Mouse (Mus musculus) forebrain, embryonic 13.5 days (tissue): ENCODE data around the gene Kif19a. TPM values are rescaled to one million over a fixed set of nuclear protein-coding genes. Genes with fewer than 3 reads are reported as not detected.

ENCODE experiments used
- ATAC-seq: fragments of 200-750 bp; cut with Nextera tagmentation; 2 replicates; pipeline ENCODE4 v1.8.0; 2017
- H3K27ac ChIP-seq: fragments of 300-500 bp; sonication (generic); 2 replicates; pipeline ENCODE4 v1.5.1; 2015; ENCODE audit warnings: inconsistent platforms, mild to moderate bottlenecking, moderate library complexity
- H3K27me3 ChIP-seq: fragments of 300-500 bp; sonication (generic); 2 replicates; pipeline ENCODE4 v1.6.1; 2015; ENCODE audit warnings: mild to moderate bottlenecking, inconsistent platforms
- H3K36me3 ChIP-seq: fragments of 300-500 bp; sonication (generic); 2 replicates; pipeline ENCODE4 v1.6.1; 2015; ENCODE audit warnings: mild to moderate bottlenecking, inconsistent platforms; ENCODE audit not compliant: poor library complexity, severe bottlenecking
- H3K4me1 ChIP-seq: fragments of 300-500 bp; sonication (generic); 2 replicates; pipeline ENCODE4 v1.6.1; 2015; ENCODE audit warnings: inconsistent platforms
- H3K4me2 ChIP-seq: fragments of 300-500 bp; sonication (generic); 2 replicates; pipeline ENCODE4 v1.6.1; 2015; ENCODE audit warnings: inconsistent platforms, mild to moderate bottlenecking, moderate library complexity
- H3K4me3 ChIP-seq: fragments of 300-500 bp; sonication (generic); 2 replicates; pipeline ENCODE4 v1.5.1; 2015; ENCODE audit warnings: mild to moderate bottlenecking, inconsistent platforms
- H3K9ac ChIP-seq: fragments of 300-500 bp; sonication (generic); 2 replicates; pipeline ENCODE4 v1.6.1; 2015; ENCODE audit warnings: mild to moderate bottlenecking, inconsistent platforms
- H3K9me3 ChIP-seq: fragments of 300-500 bp; sonication (generic); replicated peaks from 2 replicates; pipeline ENCODE4 v1.6.1; 2016; ENCODE audit warnings: inconsistent platforms
- WGBS: fragments of 180-500 bp; shearing (Covaris S2); methylation state at CpG from one replicate; pipeline ENCODE4 v1.1.7; 2015; 5-methylcytosine and 5-hydroxymethylcytosine counted together
- polyA plus RNA-seq: library from polyadenylated mRNA; unstranded; fragments of >200 nt; fragmentation: Nextera tagmentation; extraction: Ambion mirVana; gene quantifications from 2 replicates; pipeline ENCODE4 v1.2.1, GENCODE M21; 2015

Gene Kif19a
- polyA plus RNA-seq, 1 experiment from 2014 or later, result 0.36 TPM

DNA sequence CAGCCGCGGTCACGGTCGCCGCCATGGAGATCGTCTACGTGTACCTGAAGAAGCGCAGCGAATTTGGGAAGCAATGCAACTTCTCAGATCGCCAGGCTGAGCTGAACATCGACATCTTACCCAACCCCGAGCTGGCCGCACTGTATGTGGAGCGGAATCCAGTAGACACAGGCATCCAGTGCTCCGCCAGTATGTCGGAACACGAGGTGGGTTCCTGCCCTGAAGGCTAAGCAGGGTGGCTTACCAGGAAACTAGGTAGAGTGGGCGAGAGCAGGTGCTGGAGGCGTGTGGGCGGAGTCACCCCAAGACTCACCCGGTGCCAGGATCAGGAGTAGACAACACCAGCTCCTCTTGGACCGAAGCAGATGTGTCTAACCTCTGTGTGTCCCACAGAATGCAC is 32.3 kb upstream of the Kif19a start:
- H3K4me3 ChIP-seq, result no peak overlapping the region
- H3K9ac ChIP-seq, result no peak overlapping the region
- peaks cover 4% of the 10 kb centered on the region; the same call in 1 of the 2 replicates for H3K27me3 ChIP-seq
- H3K4me1 ChIP-seq, result peaks cover 15% of the 10 kb centered on the region
- no peak for ATAC-seq
- 82% methylated on average over 22 of the region's 22 CpGs for WGBS
- no peaks in the 10 kb centered on the region for H3K36me3 ChIP-seq
- H3K9me3 ChIP-seq, result no peaks in the 10 kb centered on the region
- H3K27ac ChIP-seq, result no peak overlapping the region
- no peak overlapping the region for H3K4me2 ChIP-seq

GRCm38 (mm10) chr11:114736111-114736510 is 29.1 kb upstream of the Kif19a start:
- H3K9ac ChIP-seq, result no peak overlapping the region
- 86% methylated on average over 2 of the region's 2 CpGs for WGBS
- H3K36me3 ChIP-seq, result no peaks in the 10 kb centered on the region
- no peak for ATAC-seq
- no peak overlapping the region for H3K4me2 ChIP-seq
- peaks cover 11% of the 10 kb centered on the region for H3K4me1 ChIP-seq
- H3K27me3 ChIP-seq, result no peaks in the 10 kb centered on the region
- H3K27ac ChIP-seq, result no peak overlapping the region
- no peaks in the 10 kb centered on the region for H3K9me3 ChIP-seq
- H3K4me3 ChIP-seq, result no peak overlapping the region

GRCm38 (mm10) chr11:114736913-114737624 is 28.1 kb upstream of the Kif19a start:
- peak overlapping the region; percentile 4; the same call in 1 of the 2 replicates for H3K4me2 ChIP-seq
- WGBS, result 16% methylated on average over 11 of the region's 11 CpGs

GRCm38 (mm10) chr11:114740598-114740997 is 24.6 kb upstream of the Kif19a start:
- Histone ChIP-seq H3K9ac (no peak overlapping the region), H3K4me2 (no peak overlapping the region), H3K36me3 (no peaks in the 10 kb centered on the region), H3K4me1 (peaks cover 25% of the 10 kb centered on the region), H3K27ac (no peak overlapping the region), H3K27me3 (no peaks in the 10 kb centered on the region), H3K4me3 (no peak overlapping the region), H3K9me3 (no peaks in the 10 kb centered on the region)
- ATAC-seq, result no peak
- WGBS, result 40% methylated on average over 10 of the region's 10 CpGs

More at GRCm38 (mm10) chr11:114736913-114737624, 28.1 kb upstream of the Kif19a start:
- no peaks in the 10 kb centered on the region for H3K27me3 ChIP-seq
- peaks cover 19% of the 10 kb centered on the region for H3K4me1 ChIP-seq
- H3K9ac ChIP-seq, result no peak overlapping the region
- ATAC-seq, result peak; percentile 62; the same call in 1 of the 2 replicates
- H3K4me3 ChIP-seq, result no peak overlapping the region
- no peaks in the 10 kb centered on the region for H3K9me3 ChIP-seq
- H3K36me3 ChIP-seq, result no peaks in the 10 kb centered on the region
- no peak overlapping the region for H3K27ac ChIP-seq

DNA sequence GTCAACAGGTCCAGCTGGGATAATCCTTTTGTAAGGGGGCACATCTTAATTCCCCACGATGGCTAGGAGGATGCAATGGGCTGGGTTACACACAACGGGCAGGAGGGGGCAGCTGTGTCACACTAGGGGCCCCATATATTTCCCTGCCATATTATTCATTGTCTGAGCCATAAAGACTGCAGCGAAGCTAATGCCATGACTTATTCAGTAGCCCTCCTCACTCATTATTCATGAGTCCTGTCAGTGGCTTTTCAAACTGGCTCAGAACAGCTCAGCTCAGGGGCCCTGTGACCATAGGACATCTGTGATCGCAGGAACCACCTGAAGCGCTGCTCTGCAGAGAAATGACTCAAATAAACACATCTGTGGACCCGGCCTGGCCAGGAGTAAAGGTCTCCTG is 23.7 kb upstream of the Kif19a start:
- no peaks in the 10 kb centered on the region for H3K9me3 ChIP-seq
- peaks cover 25% of the 10 kb centered on the region for H3K4me1 ChIP-seq
- no peak overlapping the region for H3K9ac ChIP-seq
- no peak for ATAC-seq
- no peak overlapping the region for H3K4me3 ChIP-seq
- no peak overlapping the region for H3K4me2 ChIP-seq
- no peak overlapping the region for H3K27ac ChIP-seq
- no peaks in the 10 kb centered on the region for H3K36me3 ChIP-seq
- no peaks in the 10 kb centered on the region for H3K27me3 ChIP-seq
- WGBS, result 16% methylated on average over 6 of the region's 6 CpGs

- 3% methylated on average over 12 of the region's 12 CpGs for WGBS
- H3K9me3 ChIP-seq, result no peaks in the 10 kb centered on the region
- H3K27me3 ChIP-seq, result no peaks in the 10 kb centered on the region
- peaks cover 21% of the 10 kb centered on the region for H3K4me1 ChIP-seq
- no peaks in the 10 kb centered on the region for H3K36me3 ChIP-seq
- no peak overlapping the region for H3K27ac ChIP-seq
- ATAC-seq, result peak; percentile 72
- peak overlapping the region; percentile 43; the same call in 1 of the 2 replicates for H3K9ac ChIP-seq
- H3K4me3 ChIP-seq, result no peak overlapping the region
- peak overlapping the region; percentile 53 for H3K4me2 ChIP-seq
These were observed 20.1 kb upstream of the Kif19a start for GRCm38 (mm10) chr11:114745134-114745533.

GRCm38 (mm10) chr11:114747564-114748138 is 17.5 kb upstream of the Kif19a start:
- Histone ChIP-seq H3K36me3 (no peaks in the 10 kb centered on the region), H3K4me1 (0 out of 2 replicates have a peak, but pooled peaks cover 6% of the 10 kb centered on the region), H3K4me2 (no peak overlapping the region), H3K27ac (no peak overlapping the region), H3K9me3 (no peaks in the 10 kb centered on the region), H3K27me3 (no peaks in the 10 kb centered on the region), H3K9ac (no peak overlapping the region), H3K4me3 (no peak overlapping the region)
- ATAC-seq, result no peak
- whole genome bisulfite sequencing, result 89% methylated on average over 12 of the region's 12 CpGs

DNA sequence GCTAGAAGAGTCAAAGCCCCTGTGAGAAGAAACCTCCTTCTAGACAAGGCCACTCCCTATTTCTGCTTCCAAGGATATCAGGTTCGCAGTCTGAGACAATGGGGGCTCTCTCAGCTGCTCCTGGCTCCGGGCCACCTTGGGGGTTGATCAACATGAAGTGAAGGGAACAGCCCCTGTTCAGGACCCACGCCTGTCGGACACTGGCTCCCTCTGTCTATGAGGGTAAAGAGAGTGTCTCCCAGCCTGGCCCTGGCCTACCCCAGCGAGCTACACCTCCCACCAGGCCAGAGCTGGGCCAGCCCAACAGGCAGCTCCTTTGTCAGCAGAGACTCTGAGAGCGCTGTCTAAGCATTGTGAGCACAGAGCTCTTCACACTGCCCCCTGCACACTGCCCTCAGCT is 4.7 kb downstream of the Kif19a start:
- Histone ChIP-seq H3K9me3 (no peaks in the 10 kb centered on the region), H3K9ac (no peak overlapping the region), H3K4me2 (no peak overlapping the region), H3K4me1 (peaks cover 18% of the 10 kb centered on the region), H3K4me3 (no peak overlapping the region), H3K27ac (no peak overlapping the region), H3K27me3 (peaks cover 20% of the 10 kb centered on the region), H3K36me3 (no peaks in the 10 kb centered on the region)
- 24% methylated on average over 6 of the region's 6 CpGs for WGBS
- no peak for ATAC-seq

- no peak overlapping the region for H3K27ac ChIP-seq
- no peak for ATAC-seq
- no peaks in the 10 kb centered on the region for H3K36me3 ChIP-seq
- H3K4me1 ChIP-seq, result peaks cover 16% of the 10 kb centered on the region
- no peak overlapping the region for H3K9ac ChIP-seq
- H3K4me2 ChIP-seq, result no peak overlapping the region
- no peak overlapping the region for H3K4me3 ChIP-seq
- H3K27me3 ChIP-seq, result peaks cover 6% of the 10 kb centered on the region
- no peaks in the 10 kb centered on the region for H3K9me3 ChIP-seq
- WGBS, result 78% methylated on average over 2 of the region's 2 CpGs
These were observed 6.7 kb downstream of the Kif19a start for GRCm38 (mm10) chr11:114771896-114772295.

GRCm38 (mm10) chr11:114780076-114780475 is 14.9 kb downstream of the Kif19a start:
- Histone ChIP-seq H3K4me2 (no peak overlapping the region), H3K4me3 (no peak overlapping the region), H3K27ac (no peak overlapping the region), H3K9ac (no peak overlapping the region), H3K36me3 (no peaks in the 10 kb centered on the region), H3K9me3 (no peaks in the 10 kb centered on the region), H3K4me1 (peaks cover 15% of the 10 kb centered on the region), H3K27me3 (peaks cover 9% of the 10 kb centered on the region)
- 48% methylated on average over 9 of the region's 9 CpGs for WGBS
- no peak for ATAC-seq

DNA sequence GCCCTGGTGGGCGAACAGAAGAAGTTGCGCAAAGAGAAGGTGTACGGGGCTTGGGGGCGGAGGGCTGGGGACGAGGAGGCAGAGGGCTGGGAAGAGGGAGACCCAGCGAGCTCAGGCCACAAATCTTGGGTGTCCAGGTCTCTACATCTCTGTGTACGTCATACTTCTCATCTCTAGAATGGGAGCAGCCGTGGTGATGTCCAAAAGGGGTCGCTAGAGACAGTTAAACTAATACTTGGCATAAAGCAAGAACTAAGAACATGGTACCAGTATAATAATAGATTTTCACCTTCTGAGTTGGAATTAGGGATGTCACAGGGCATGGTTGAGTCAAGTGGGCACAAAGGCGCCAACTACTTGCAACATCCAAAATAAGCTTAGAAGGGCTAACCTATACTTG is 20.7 kb downstream of the Kif19a start:
- H3K4me2 ChIP-seq, result peak overlapping the region; percentile 66
- no peaks in the 10 kb centered on the region for H3K9me3 ChIP-seq
- H3K36me3 ChIP-seq, result no peaks in the 10 kb centered on the region
- ATAC-seq, result peak; percentile 3; the same call in 1 of the 2 replicates
- peak overlapping the region; percentile 33 for H3K4me3 ChIP-seq
- 60% methylated on average over 10 of the region's 10 CpGs for WGBS
- peaks cover 17% of the 10 kb centered on the region for H3K4me1 ChIP-seq
- H3K27me3 ChIP-seq, result peaks cover 54% of the 10 kb centered on the region
- H3K9ac ChIP-seq, result peak overlapping the region; percentile 59
- no peak overlapping the region for H3K27ac ChIP-seq

DNA sequence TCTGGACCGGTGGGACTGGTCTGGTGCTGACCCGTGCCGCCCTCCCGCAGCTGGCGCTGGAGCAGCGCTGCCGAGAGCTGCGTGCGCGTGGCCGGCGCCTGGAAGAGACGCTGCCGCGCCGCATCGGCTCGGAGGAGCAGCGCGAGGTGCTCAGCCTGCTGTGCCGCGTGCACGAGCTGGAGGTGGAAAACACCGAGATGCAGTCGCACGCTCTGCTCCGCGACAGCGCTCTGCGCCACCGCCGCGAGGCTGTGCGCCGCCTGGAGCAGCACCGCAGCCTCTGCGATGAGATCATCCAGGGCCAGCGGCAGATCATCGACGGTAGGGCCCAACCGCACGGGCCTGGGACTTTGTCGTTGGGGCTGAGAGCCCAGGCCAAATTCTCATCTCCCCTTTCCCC is 21.1 kb downstream of the Kif19a start:
- Histone ChIP-seq H3K27me3 (peaks cover 58% of the 10 kb centered on the region), H3K27ac (no peak overlapping the region), H3K36me3 (no peaks in the 10 kb centered on the region), H3K4me3 (peak overlapping the region; percentile 33), H3K4me2 (peak overlapping the region; percentile 66), H3K4me1 (peaks cover 22% of the 10 kb centered on the region), H3K9ac (peak overlapping the region; percentile 59), H3K9me3 (no peaks in the 10 kb centered on the region)
- peak; percentile 70 for ATAC-seq
- under 1% methylated on average over 43 of the region's 43 CpGs for WGBS
